Mouse (Mus musculus): ENCODE data around the gene 2410137M14Rik. TPM values are rescaled to one million over a fixed set of nuclear protein-coding genes. Genes with fewer than 3 reads are reported as not detected.
"Not testable (repeated sequence)": the region's sequence is repeated elsewhere in the genome, so short reads cannot be mapped to it uniquely, and the experiment has no call there.

Gene 2410137M14Rik
- not detected for total RNA-seq (2022)

DNA sequence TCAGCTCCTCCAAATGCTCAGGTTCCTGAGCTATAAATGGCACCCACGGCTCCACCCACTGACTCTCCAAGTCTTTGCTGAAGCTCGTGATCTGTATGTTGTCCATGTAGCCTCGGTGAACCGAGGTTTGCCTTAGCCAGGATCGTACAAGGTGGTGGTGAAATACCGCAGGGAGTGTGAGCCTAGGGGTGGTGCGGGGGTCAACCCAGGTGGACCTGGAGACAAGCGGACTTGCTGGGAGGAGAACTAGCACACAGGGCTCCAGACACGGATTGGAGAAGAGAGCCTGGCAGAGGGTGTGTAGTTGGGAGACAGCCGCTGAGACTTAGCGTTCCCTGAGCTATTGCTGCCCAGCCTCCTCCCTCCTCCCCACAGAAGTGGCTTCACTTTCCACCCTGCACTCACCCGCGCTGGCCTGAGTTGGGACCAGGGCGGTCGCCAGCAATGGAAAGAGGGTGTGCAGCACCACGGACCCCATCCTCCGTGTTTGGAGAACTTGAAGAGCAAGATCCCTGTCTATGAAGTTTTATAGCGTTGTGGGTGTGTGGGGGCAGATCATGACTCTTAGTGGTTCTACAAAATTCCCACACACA, at the start of gene 2410137M14Rik:
Gene 2410137M14Rik (minus strand): TSS at position 17 of the 593 bp plus-strand sequence.
- DNase-seq (ENCODE audit: low spot score in 2 of 2), result peak; percentile 13 to 48

GRCm38 (mm10) chr17:37029162-37029561, 48.1 kb upstream of the 2410137M14Rik start:
- DNase-seq (ENCODE audit: low spot score in 2 of 2), result no peak

- peak; percentile 57 to 62 for DNase-seq (ENCODE audit: low spot score in 2 of 2)
Observed at GRCm38 (mm10) chr17:37028683-37029120, 47.7 kb upstream of the 2410137M14Rik start.

DNA sequence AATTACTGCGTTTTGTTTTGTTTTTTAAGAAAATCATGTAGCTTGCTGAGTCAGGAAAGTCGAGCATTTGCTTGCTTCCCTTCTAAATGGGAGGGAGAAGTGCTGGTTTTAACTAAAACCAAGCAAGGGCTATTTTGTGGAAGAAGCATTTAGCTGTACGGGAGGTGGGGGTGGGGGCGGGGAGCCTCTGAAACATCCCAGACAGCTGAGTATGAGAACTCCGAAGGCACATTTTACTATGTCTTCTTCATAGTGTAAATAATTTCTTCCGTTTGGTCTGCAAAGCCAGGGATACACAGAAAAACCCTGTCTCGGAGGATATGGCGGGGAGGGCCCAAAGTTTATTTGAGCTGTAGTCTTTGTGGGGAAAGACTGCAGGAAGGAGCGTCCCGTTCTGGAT, 47.2 kb upstream of the 2410137M14Rik start:
- DNase-seq (ENCODE audit: low spot score in 2 of 2), result no peak

DNA sequence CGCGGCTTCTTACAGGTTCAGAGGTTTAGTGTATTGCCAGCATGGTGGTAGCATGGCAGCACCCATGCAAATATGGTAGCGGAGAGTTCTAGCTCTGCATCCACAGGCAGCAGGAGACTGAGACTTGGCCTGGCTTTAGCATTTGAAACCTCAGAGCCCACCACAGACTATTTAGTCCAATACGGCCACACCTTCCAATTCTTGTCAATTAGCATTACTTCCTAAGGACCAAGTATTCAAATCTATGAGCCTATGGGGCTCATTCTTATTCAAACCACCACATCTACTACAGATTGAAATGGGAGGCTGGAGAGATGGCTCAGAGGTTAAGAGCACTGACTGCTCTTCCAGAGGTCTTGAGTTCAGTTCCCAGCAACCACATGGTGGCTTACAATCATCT, 46.4 kb upstream of the 2410137M14Rik start:
- no peak for DNase-seq (ENCODE audit: low spot score in 2 of 2)

DNA sequence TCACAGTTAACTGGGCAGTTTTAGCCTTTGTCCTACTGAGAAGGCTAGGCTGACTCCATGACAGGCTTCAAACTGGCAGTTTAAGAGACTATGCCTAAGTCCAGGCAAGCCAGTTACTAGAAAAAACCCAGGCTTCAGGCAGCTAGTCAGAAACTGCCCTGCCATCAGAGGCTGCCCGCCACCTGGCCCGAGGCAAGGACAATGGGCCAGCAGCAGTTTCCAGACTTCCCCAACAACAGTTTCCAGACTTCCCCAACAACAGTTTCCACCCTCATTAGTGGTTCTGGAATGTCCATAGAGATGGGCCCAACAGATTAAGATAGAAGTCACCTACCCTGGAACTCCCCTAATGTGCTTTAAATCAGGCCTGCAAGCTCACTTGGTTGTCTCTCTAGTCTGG, 45.4 kb upstream of the 2410137M14Rik start:
- DNase-seq (ENCODE audit: low spot score in 2 of 2), result no peak

DNA sequence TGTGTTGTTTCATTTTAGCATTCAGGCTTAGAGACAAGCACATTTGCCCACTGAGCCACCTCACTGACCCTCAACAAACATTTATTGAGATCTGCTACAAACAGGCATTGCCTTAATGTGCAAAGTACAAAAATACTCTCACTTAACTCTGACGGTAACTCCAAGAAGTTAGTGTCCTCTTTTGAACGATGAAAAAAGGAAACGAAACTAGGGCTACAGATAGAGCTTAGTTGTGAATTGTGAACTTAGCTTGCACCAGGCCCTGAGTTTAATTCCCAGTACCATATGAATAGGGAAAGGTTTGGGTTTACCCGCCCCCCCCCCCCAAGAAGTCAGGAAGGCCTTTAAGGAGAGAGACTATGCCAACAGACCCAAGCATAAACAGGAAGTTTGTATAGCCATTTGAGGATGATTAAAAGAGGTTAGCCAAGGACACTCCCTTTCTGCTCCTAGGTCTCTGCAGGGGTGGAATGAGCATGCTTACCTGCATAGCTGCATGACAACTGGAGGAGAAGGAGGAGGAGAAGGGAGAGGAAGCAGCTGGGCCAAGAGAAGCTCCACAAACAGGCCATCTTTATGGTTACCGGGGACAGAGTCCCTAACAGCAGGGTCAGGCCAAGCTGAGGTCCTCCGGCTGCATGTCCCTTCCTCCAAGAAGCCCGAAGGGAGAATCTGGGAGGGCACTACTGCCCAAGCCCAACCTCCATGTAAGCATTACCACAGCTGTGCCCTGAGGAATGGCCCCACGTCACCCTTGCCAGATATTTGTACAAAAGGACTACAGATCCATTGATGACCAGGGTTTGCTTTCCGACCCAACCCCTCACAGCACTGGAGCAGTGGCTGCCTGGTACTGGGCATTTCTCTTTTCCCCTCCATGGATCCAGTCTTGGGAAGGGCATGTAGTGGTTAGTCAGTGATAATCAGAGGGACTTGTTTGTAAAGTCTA, 41.9 kb upstream of the 2410137M14Rik start, which contains the start of gene Mog:
Gene Mog (minus strand): TSS at position 771 of the 949 bp plus-strand sequence.
- no peak for DNase-seq (ENCODE audit: low spot score in 2 of 2)

- not testable (repeated sequence) for DNase-seq (ENCODE audit: low spot score in 2 of 2)
Observed at GRCm38 (mm10) chr17:37019242-37019641, 38.2 kb upstream of the 2410137M14Rik start.

DNA sequence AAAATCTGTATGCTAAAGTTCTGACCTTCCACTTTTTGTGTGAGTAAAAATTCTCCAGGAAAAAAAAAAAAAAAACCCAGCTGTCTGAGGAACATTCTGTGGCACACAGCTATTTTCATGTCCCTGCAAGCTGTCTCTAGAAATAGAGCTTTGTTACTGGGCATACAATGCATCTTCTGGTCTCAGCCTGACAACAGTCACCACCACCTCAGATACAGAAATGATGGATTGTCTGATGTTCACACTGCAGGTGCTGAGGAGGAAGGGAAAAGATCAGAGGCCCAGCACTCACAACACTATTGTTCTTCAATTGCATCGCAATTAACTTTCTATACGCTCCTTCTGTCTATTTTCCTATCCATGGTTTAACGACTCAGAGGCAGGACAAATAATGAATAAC, 37.3 kb upstream of the 2410137M14Rik start:
- DNase-seq (ENCODE audit: low spot score in 2 of 2), result no peak

- DNase-seq (ENCODE audit: low spot score in 2 of 2), result no peak
Observed at GRCm38 (mm10) chr17:37016333-37016732, 35.3 kb upstream of the 2410137M14Rik start.

DNA sequence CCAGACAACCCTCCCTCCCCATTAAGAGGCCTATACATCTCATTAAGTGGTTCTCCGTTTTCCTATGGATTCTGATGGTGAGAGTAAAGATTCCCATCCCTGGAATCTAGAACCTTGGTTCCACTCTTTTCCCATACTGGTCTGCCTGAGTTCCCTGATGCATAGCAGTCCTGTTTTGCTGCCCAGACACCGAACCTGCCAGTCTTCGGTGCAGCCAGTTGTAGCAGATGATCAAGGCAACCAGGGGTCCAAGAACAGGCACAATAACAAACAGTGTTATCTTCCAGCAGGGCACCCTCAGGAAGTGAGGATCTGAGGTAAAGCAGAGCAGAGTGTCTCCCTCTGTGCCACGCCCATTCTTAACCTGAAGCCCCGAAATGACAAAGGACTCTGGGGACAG, 31.1 kb upstream of the 2410137M14Rik start:
- DNase-seq (ENCODE audit: low spot score in 2 of 2), result no peak

DNA sequence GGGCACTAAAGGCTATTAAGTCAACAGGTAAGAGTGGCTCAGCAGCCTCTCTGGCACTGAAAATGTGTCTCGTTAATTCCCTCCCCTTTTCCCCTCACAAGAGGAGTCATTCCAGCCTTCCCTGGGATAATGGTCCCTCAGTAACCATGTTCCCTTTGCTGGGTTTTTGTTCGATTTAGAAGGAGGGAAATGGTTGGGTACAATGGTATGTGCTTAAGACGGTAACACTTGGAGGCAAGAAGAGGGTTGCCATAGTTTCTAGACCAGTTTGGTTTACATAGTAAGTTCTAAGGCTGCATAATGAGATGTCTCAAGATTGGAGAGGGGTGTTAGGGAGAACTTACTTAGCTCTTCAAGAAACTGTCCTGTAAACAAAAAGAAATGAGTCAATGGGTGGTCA, 30.7 kb upstream of the 2410137M14Rik start:
- no peak for DNase-seq (ENCODE audit: low spot score in 2 of 2)

GRCm38 (mm10) chr17:37009460-37010042, 28.5 kb upstream of the 2410137M14Rik start:
- DNase-seq (ENCODE audit: low spot score in 2 of 2), result no peak

- DNase-seq (ENCODE audit: low spot score in 2 of 2), result no peak
Observed at GRCm38 (mm10) chr17:37008161-37008560, 27.1 kb upstream of the 2410137M14Rik start.

GRCm38 (mm10) chr17:37003366-37003765, 22.3 kb upstream of the 2410137M14Rik start:
- no peak for DNase-seq (ENCODE audit: low spot score in 2 of 2)

- DNase-seq (ENCODE audit: low spot score in 2 of 2), result no peak
Observed at GRCm38 (mm10) chr17:37002364-37003330, 21.6 kb upstream of the 2410137M14Rik start.

DNA sequence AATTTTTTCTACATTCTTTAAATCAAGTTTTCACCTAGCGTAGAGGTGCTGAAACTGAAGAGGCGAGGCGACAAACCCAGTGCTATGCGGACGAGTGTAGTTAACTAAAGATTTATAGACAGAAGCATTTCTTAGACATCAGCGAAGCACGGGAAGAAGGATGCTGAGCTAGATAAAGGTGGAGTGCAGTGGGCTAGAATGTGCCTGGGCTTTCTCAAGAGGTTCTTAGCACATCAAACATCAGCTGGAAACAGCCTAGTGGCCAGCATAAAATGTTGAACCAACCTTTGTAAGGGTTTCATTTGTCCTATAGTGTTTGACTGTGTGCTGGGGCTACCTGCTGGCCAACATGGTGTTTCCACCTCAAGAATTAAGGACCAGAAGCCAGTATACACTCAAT, 19.8 kb upstream of the 2410137M14Rik start, which contains the start of gene Zfp57:
Gene Zfp57 (plus strand): TSS at position 301 of the 400 bp plus-strand sequence.
- no peak for DNase-seq (ENCODE audit: low spot score in 2 of 2)

- no peak for DNase-seq (ENCODE audit: low spot score in 2 of 2)
Observed at GRCm38 (mm10) chr17:36998477-36998876, 17.4 kb upstream of the 2410137M14Rik start.

GRCm38 (mm10) chr17:36997033-36997735, 16.1 kb upstream of the 2410137M14Rik start:
- DNase-seq (ENCODE audit: low spot score in 2 of 2), result peak; percentile 44 to 49

GRCm38 (mm10) chr17:36995448-36995847, 14.4 kb upstream of the 2410137M14Rik start:
- no peak for DNase-seq (ENCODE audit: low spot score in 2 of 2)

Measured in gastrocnemius, adult 8-10 months (tissue).